Mouse (Mus musculus): ENCODE data around the gene Ppil3. TPM values are rescaled to one million over a fixed set of nuclear protein-coding genes. Genes with fewer than 3 reads are reported as not detected.
A peak's percentile ranks its signal among the peaks of the same experiment; 100 is the strongest.

Ppil3 gene
- polyA plus RNA-seq, 1 experiment from 2014 or later = 37.1 TPM

- H3K4me2 ChIP-seq = peak overlapping the region; percentile 78
- H3K9me3 ChIP-seq (replicated peaks; ENCODE audit: control insufficient read depth, low read length) = no peaks in the 10 kb centered on the region
- H3K36me3 ChIP-seq (ENCODE audit: control insufficient read depth, insufficient read depth, low read length) = peaks cover 8% of the 10 kb centered on the region
- peak overlapping the region; percentile 95 for H3K4me3 ChIP-seq (ENCODE audit: low read depth, low read length)
- peak overlapping the region; percentile 98 for H3K9ac ChIP-seq (ENCODE audit: low read depth, low read length)
- no peaks in the 10 kb centered on the region for H3K27me3 ChIP-seq (ENCODE audit: control insufficient read depth, insufficient read depth, low read length)
- peak overlapping the region; percentile 98 for H3K27ac ChIP-seq (ENCODE audit: low read depth, low read length)
- no peak for ATAC-seq (replicated peaks; ENCODE audit: insufficient number of reproducible peaks, low FRiP score, low TSS enrichment)
- peaks cover 9% of the 10 kb centered on the region for H3K4me1 ChIP-seq (ENCODE audit: control insufficient read depth, insufficient read depth, low read length)
- 41% methylated on average over 19 of the region's 19 CpGs for WGBS (ENCODE audit: insufficient replicate concordance)
These were observed 53.6 kb downstream of the Ppil3 start for GRCm38 (mm10) chr1:58391421-58392267.

- Histone ChIP-seq H3K27ac (ENCODE audit: low read depth, low read length) (no peak overlapping the region), H3K9ac (ENCODE audit: low read depth, low read length) (no peak overlapping the region), H3K4me2 (no peak overlapping the region), H3K27me3 (ENCODE audit: control insufficient read depth, insufficient read depth, low read length) (no peaks in the 10 kb centered on the region), H3K4me1 (ENCODE audit: control insufficient read depth, insufficient read depth, low read length) (no peaks in the 10 kb centered on the region), H3K36me3 (ENCODE audit: control insufficient read depth, insufficient read depth, low read length) (no peaks in the 10 kb centered on the region), H3K4me3 (ENCODE audit: low read depth, low read length) (no peak overlapping the region), H3K9me3 (replicated peaks; ENCODE audit: control insufficient read depth, low read length) (no peaks in the 10 kb centered on the region)
- 62% methylated on average over 5 of the region's 5 CpGs for WGBS (ENCODE audit: insufficient replicate concordance)
- ATAC-seq (replicated peaks; ENCODE audit: insufficient number of reproducible peaks, low FRiP score, low TSS enrichment) = no peak
These were observed 62.6 kb downstream of the Ppil3 start for GRCm38 (mm10) chr1:58382586-58383281.

Other genes with a start within 250 kb of the Ppil3 start
- gene Aox4, start 235.1 kb downstream of the Ppil3 start, polyA plus RNA-seq (2014; fragmentation: Nextera tagmentation; extraction: Ambion mirVana) = 1.4 TPM in 2 replicates
- gene Aox2, start 167.2 kb downstream of the Ppil3 start, polyA plus RNA-seq (2014; fragmentation: Nextera tagmentation; extraction: Ambion mirVana) = not detected in 2 replicates
- gene Bzw1, start 52.6 kb downstream of the Ppil3 start, polyA plus RNA-seq (2014; fragmentation: Nextera tagmentation; extraction: Ambion mirVana) = 274 and 298 TPM in 2 replicates
- 134 and 148 TPM in 2 replicates for gene Clk1, start 21.4 kb downstream of the Ppil3 start, polyA plus RNA-seq (2014; fragmentation: Nextera tagmentation; extraction: Ambion mirVana)
- 35.0 and 36.4 TPM in 2 replicates for gene Nif3l1, start 335 bp downstream of the Ppil3 start, polyA plus RNA-seq (2014; fragmentation: Nextera tagmentation; extraction: Ambion mirVana)
- gene Orc2, start 59.6 kb upstream of the Ppil3 start, polyA plus RNA-seq (2014; fragmentation: Nextera tagmentation; extraction: Ambion mirVana) = 26.7 and 30.0 TPM in 2 replicates
- gene Fam126b, start 140.8 kb upstream of the Ppil3 start, polyA plus RNA-seq (2014; fragmentation: Nextera tagmentation; extraction: Ambion mirVana) = 5.2 and 6.4 TPM in 2 replicates
- 195 and 206 TPM in 2 replicates for gene Ndufb3, start 140.9 kb upstream of the Ppil3 start, polyA plus RNA-seq (2014; fragmentation: Nextera tagmentation; extraction: Ambion mirVana)

Data from heart, embryonic 11.5 days (tissue).